Mouse (Mus musculus) midbrain, embryonic 16.5 days (tissue): ENCODE data around the gene Gm3250. TPM values are rescaled to one million over a fixed set of nuclear protein-coding genes. Genes with fewer than 3 reads are reported as not detected.
"Not testable (repeated sequence)": the region's sequence is repeated elsewhere in the genome, so short reads cannot be mapped to it uniquely, and the experiment has no call there.

Experiments
- ATAC-seq: fragments of 200-750 bp; cut with Nextera tagmentation; 2 replicates; pipeline ENCODE4 v1.8.0; 2017; ENCODE audit warnings: moderate TSS enrichment
- H3K27ac ChIP-seq: fragments of 300-500 bp; sonication (generic); 2 replicates; pipeline ENCODE4 v1.5.1; 2014; ENCODE audit warnings: mild to moderate bottlenecking, low read length, mixed read lengths
- H3K27me3 ChIP-seq: fragments of 300-500 bp; sonication (generic); 2 replicates; pipeline ENCODE4 v1.6.1; 2014; ENCODE audit warnings: low read depth, low read length, mixed read lengths; ENCODE audit not compliant: control insufficient read depth, insufficient read depth
- H3K36me3 ChIP-seq: fragments of 300-500 bp; sonication (generic); 2 replicates; pipeline ENCODE4 v1.6.1; 2014; ENCODE audit warnings: mild to moderate bottlenecking, low read length, moderate library complexity, mixed read lengths; ENCODE audit not compliant: control insufficient read depth, insufficient read depth
- H3K4me1 ChIP-seq: fragments of 300-500 bp; sonication (generic); 2 replicates; pipeline ENCODE4 v1.6.1; 2014; ENCODE audit warnings: mild to moderate bottlenecking, low read length, mixed read lengths; ENCODE audit not compliant: control insufficient read depth, insufficient read depth
- H3K4me2 ChIP-seq: fragments of 300-500 bp; sonication (generic); 2 replicates; pipeline ENCODE4 v1.6.1; 2014; ENCODE audit warnings: mild to moderate bottlenecking, low read length, mixed read lengths
- H3K4me3 ChIP-seq: fragments of 300-500 bp; sonication (generic); 2 replicates; pipeline ENCODE4 v1.5.1; 2014; ENCODE audit warnings: low read depth, mild to moderate bottlenecking, low read length, moderate library complexity, mixed read lengths
- H3K9ac ChIP-seq: fragments of 300-500 bp; sonication (generic); 2 replicates; pipeline ENCODE4 v1.6.1; 2014; ENCODE audit warnings: low read depth, low read length, mixed read lengths
- H3K9me3 ChIP-seq: fragments of 300-500 bp; sonication (generic); replicated peaks from 2 replicates; pipeline ENCODE4 v1.6.1; 2014; ENCODE audit warnings: mild to moderate bottlenecking, low read length, mixed read lengths; ENCODE audit not compliant: control insufficient read depth, poor library complexity, severe bottlenecking
- WGBS: fragments of 180-500 bp; shearing (Covaris S2); extraction: QIAGEN DNeasy Blood & Tissue Kit; methylation state at CpG from one replicate; pipeline ENCODE4 v1.1.7; 2014; 5-methylcytosine and 5-hydroxymethylcytosine counted together
- polyA plus RNA-seq: library from polyadenylated mRNA; unstranded; fragments of >200 nt; fragmentation: Nextera tagmentation; extraction: Ambion mirVana; gene quantifications from 2 replicates; pipeline ENCODE4 v1.2.1, GENCODE M21; 2015

Gm3250 gene
- polyA plus RNA-seq, 1 experiment from 2014 or later, result not detected

DNA sequence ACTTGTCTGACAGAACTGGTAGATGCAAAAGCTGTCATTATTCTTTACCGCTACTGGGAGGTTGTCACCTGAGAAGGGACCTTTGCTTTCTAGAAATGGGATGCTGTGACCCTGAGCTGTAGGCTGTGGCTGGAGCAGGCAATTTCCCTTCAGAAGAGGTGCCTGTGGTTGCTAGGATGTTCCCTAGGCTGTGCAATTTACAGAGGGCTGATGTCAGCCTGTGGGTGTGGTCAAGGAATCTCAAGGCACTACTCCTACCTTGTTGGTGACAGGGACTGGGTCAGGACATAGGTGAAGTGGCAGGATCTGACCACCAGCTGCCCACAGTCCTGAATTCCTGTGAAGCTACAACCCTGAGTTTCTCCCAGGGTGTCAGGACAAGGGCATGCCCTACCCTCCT lies 12.6 kb downstream of the Gm3250 start:
- H3K27me3 ChIP-seq, result no peaks in the 10 kb centered on the region
- WGBS, result 91% methylated on average over 1 of the region's 1 CpGs
- H3K4me3 ChIP-seq, result no peak overlapping the region
- no peaks in the 10 kb centered on the region for H3K36me3 ChIP-seq
- no peak overlapping the region for H3K9ac ChIP-seq
- no peaks in the 10 kb centered on the region for H3K9me3 ChIP-seq
- no peak for ATAC-seq
- no peak overlapping the region for H3K27ac ChIP-seq
- H3K4me2 ChIP-seq, result no peak overlapping the region
- no peaks in the 10 kb centered on the region for H3K4me1 ChIP-seq

- not testable (repeated sequence) for H3K9me3 ChIP-seq, H3K4me2 ChIP-seq, H3K27me3 ChIP-seq, H3K36me3 ChIP-seq, H3K4me1 ChIP-seq, H3K27ac ChIP-seq, ATAC-seq, H3K4me3 ChIP-seq, H3K9ac ChIP-seq
- WGBS, result no CpG with 5 or more reads among the region's 1 CpGs
Measured at GRCm38 (mm10) chr10:77759582-77759981, 22.8 kb downstream of the Gm3250 start, which contains the start of gene Gm3233. Gm3233 (minus strand) TSS chr10:77759682.

- Histone ChIP-seq H3K4me1 (no peaks in the 10 kb centered on the region), H3K27me3 (no peaks in the 10 kb centered on the region), H3K27ac (no peak overlapping the region), H3K9ac (no peak overlapping the region), H3K4me3 (no peak overlapping the region), H3K4me2 (no peak overlapping the region), H3K36me3 (no peaks in the 10 kb centered on the region), H3K9me3 (no peaks in the 10 kb centered on the region)
- ATAC-seq, result no peak
Measured at GRCm38 (mm10) chr10:77753448-77753847, 28.9 kb downstream of the Gm3250 start.

DNA sequence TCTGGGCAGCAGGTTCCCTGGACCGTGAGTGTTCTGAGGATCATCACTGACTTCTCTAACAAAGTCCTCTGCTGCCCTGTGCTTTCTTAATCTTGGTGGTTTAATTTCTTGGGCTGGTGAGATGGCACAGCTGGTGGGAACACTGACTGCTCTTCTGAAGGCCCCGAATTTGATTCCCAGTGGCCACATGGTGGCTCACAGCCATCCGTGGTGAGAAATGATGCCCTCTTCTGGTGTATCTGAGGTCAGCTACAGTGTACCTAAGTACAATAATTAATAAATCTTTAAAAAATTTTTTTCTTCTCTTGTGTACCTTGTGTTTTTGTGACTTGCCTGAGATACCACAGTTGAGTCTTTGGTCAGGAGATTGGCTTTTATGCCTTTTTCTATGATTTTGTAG lies 30.0 kb downstream of the Gm3250 start:
- H3K4me1 ChIP-seq, H3K36me3 ChIP-seq, H3K4me3 ChIP-seq, H3K9ac ChIP-seq, H3K9me3 ChIP-seq, H3K27me3 ChIP-seq, H3K27ac ChIP-seq, H3K4me2 ChIP-seq, ATAC-seq: not testable (repeated sequence)
- WGBS, result 65% methylated on average over 3 of the region's 3 CpGs

DNA sequence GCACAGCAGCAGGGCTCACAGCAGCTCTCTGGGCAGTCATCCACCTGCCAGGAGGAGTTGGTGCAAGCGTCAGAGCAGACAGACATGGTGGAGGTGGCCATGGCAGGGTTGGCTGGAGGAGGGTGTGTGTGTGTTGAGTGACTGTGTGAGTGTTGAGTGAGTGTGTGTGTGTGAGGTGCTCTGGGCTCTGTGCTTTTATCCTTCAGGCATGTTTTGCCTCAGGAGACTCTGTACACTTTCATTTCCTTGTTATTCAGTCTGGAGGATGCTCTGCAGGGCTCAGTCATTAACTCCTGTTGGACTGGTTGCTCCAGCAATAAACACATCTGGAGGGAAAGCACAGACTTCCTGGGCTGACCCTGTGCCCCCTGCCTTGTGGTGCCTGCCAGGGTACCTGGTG lies 31.1 kb downstream of the Gm3250 start, which contains the start of gene Gm9736:
Gene Gm9736, minus strand, starts transcription at position 101 of the 400 bp plus-strand sequence.
- 89% methylated on average over 1 of the region's 1 CpGs for WGBS

GRCm38 (mm10) chr10:77750686-77751085 lies 31.7 kb downstream of the Gm3250 start:
- H3K4me1 ChIP-seq, H3K4me3 ChIP-seq, H3K27ac ChIP-seq, ATAC-seq, H3K27me3 ChIP-seq, H3K36me3 ChIP-seq, H3K9ac ChIP-seq, H3K9me3 ChIP-seq, H3K4me2 ChIP-seq: not testable (repeated sequence)
- WGBS, result 88% methylated on average over 1 of the region's 1 CpGs

More for the DNA sequence above, 31.1 kb downstream of the Gm3250 start, which contains the start of gene Gm9736:
- H3K27me3 ChIP-seq, H3K4me2 ChIP-seq, H3K27ac ChIP-seq, H3K4me3 ChIP-seq, H3K36me3 ChIP-seq, H3K9ac ChIP-seq, ATAC-seq, H3K9me3 ChIP-seq, H3K4me1 ChIP-seq: not testable (repeated sequence)

DNA sequence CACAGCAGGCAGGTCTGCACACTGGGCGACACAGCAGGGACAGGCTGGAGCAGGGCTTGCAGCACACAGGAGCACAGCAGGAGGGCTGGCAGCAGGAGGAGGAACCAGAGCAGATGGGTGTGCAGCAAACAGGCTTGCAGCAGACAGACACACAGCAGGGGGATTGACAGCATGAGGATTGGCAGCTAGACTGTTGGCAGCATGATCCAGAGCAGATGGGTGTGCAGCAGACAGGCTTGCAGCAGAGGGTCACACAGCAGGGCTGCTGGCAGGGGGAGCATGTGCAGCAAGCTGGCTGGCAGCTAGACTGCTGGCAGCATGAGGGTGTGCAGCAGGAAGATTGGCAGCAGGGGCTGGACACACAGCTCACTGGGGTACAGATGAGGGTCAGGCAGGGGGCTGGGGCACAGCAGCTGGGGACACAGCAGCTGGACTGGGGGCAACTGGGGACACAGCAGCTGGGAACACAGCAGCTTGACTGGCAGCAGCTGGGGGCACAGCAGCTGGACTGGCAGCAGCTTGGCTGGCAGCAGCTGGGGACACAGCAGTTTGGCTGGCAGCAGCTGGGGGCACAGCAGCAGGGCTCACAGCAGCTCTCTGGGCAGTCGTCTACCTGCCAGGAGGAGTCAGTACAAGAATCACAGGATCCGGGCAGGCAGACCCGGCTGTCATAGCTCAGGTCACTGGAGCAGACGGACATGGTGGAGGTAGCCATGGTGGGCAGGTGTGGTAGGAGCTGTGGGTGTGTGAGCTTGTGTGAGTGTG lies 40.2 kb downstream of the Gm3250 start, which contains the start of gene Gm18596:
Gene Gm18596, minus strand, starts transcription at position 715 of the 765 bp plus-strand sequence.
- not testable (repeated sequence) for H3K9me3 ChIP-seq, H3K4me1 ChIP-seq, H3K27ac ChIP-seq, H3K27me3 ChIP-seq, H3K9ac ChIP-seq, H3K36me3 ChIP-seq, H3K4me2 ChIP-seq, ATAC-seq, H3K4me3 ChIP-seq
- WGBS, result 50% methylated on average over 5 of the region's 5 CpGs

GRCm38 (mm10) chr10:77738929-77739328 lies 43.4 kb downstream of the Gm3250 start:
- no peaks in the 10 kb centered on the region for H3K4me1 ChIP-seq
- H3K27me3 ChIP-seq, result no peaks in the 10 kb centered on the region
- no peaks in the 10 kb centered on the region for H3K36me3 ChIP-seq
- 91% methylated on average over 4 of the region's 4 CpGs for WGBS
- no peak for ATAC-seq
- H3K9ac ChIP-seq, result no peak overlapping the region
- no peak overlapping the region for H3K4me2 ChIP-seq
- H3K4me3 ChIP-seq, result no peak overlapping the region
- H3K27ac ChIP-seq, result no peak overlapping the region
- no peaks in the 10 kb centered on the region for H3K9me3 ChIP-seq

- Histone ChIP-seq H3K9ac (no peak overlapping the region), H3K27me3 (no peaks in the 10 kb centered on the region), H3K4me1 (no peaks in the 10 kb centered on the region), H3K9me3 (no peaks in the 10 kb centered on the region), H3K27ac (no peak overlapping the region), H3K4me2 (no peak overlapping the region), H3K4me3 (no peak overlapping the region), H3K36me3 (no peaks in the 10 kb centered on the region)
- no peak for ATAC-seq
- 93% methylated on average over 1 of the region's 1 CpGs for WGBS
Measured at GRCm38 (mm10) chr10:77735928-77736327, 46.4 kb downstream of the Gm3250 start.
